Mouse (Mus musculus): ENCODE measurements around the gene Olfr727. TPM values are rescaled to one million over a fixed set of nuclear protein-coding genes. Genes with fewer than 3 reads are reported as not detected.

Gene Olfr727
- polyA plus RNA-seq (2012; rRNA removed) = not detected in 2 replicates

DNA sequence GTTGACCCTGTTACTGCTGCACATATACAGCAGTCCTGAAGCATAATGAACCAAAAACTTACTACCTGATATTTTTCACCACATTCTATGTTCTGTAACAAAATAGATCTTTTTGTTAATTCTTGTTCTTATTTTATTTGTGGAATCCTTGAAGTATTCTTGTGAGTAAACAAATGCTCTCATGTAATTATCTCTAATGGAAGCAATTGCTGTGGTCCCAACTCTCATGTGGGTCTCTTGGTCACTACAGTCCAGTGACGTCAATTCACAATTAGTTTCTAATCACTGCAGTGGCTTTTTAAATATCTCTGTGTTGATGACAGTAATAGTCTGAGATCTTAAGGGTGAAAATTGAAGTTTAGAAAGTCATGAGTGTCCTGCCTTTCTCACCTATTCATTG, at the start of gene Olfr727:
Gene Olfr727 (plus strand): TSS at position 301 of the 400 bp plus-strand sequence.
- Histone ChIP-seq H3K4me1 (ENCODE audit: control insufficient read depth, insufficient read depth, insufficient read length) (no peaks in the 10 kb centered on the region), H3K4me3 (ENCODE audit: extremely low read depth, insufficient read depth, insufficient read length) (no peak within 1 kb of the TSS), H3K27me3 (ENCODE audit: control insufficient read depth, insufficient read depth, low read length) (no peaks in the 10 kb centered on the region), H3K36me3 (ENCODE audit: control insufficient read depth, insufficient read depth, low read length) (no peaks in the 10 kb centered on the region), H3K27ac (ENCODE audit: insufficient read depth, low read length) (no peak within 1 kb of the TSS)
- 83% methylated on average over 1 of the region's 1 CpGs for WGBS
- TF ChIP-seq CTCF (IDR thresholded peaks at IDR 0.05; ENCODE audit: extremely low read depth, insufficient read depth, insufficient read length, insufficient replicate concordance) (no peak), POLR2A (IDR thresholded peaks at IDR 0.05; ENCODE audit: low read depth, low read length) (no peak)
- no peak for DNase-seq (ENCODE audit: low read depth in 1 of 2, low spot score in 2 of 2)

DNA sequence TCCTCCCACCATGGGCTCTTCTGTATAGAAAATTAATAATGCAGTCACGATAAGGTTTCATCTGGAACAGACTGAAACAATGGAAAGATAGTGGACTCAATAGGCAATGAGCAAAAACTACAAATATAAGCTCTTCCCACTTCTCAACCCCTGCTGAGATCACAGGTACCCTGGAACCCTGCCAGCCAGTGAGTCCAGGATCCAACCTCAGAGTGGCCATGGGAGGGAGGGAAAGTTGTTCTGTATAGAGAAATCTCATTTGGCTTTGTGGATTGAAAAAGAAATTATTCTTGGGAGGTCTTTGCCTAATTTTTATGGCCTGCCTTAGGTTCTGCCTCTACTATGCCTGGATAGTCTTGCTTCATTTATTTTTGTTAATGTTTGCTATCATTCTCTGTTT, 32.1 kb upstream of the Olfr727 start, which contains the start of gene Olfr726:
Gene Olfr726 (minus strand): TSS at position 101 of the 400 bp plus-strand sequence.
- H3K27me3 ChIP-seq (ENCODE audit: control insufficient read depth, insufficient read depth, low read length) = no peaks in the 10 kb centered on the region
- no peak within 1 kb of the TSS for H3K4me3 ChIP-seq (ENCODE audit: extremely low read depth, insufficient read depth, insufficient read length)
- TF ChIP-seq POLR2A (IDR thresholded peaks at IDR 0.05; ENCODE audit: low read depth, low read length) = no peak
- 71% methylated on average over 1 of the region's 1 CpGs for WGBS
- DNase-seq (ENCODE audit: low read depth in 1 of 2, low spot score in 2 of 2) = no peak
- no peaks in the 10 kb centered on the region for H3K4me1 ChIP-seq (ENCODE audit: control insufficient read depth, insufficient read depth, insufficient read length)
- no peaks in the 10 kb centered on the region for H3K36me3 ChIP-seq (ENCODE audit: control insufficient read depth, insufficient read depth, low read length)
- no peak within 1 kb of the TSS for H3K27ac ChIP-seq (ENCODE audit: insufficient read depth, low read length)

DNA sequence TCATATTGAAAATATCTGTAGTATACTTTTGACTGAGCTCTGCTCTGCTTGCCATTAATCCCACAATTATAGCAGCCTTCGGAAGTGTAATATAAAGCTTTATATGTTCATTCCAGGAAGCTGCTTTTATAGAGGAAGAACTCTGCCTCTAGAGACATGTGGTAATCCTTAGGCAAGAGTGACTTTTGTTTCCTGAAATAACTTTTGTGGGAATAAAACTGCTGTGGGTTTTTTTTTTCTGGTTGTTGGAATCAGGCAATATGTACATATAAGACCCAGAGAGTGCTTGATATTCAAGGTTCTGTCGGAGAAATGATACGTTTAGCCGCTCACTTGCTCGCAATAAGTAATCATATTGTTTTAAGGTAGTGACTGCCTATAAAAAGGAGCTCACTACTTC, 19.6 kb downstream of the Olfr727 start, which contains the start of gene Olfr728:
Gene Olfr728 (minus strand): TSS at position 101 of the 400 bp plus-strand sequence.
- no peak within 1 kb of the TSS for H3K27ac ChIP-seq (ENCODE audit: insufficient read depth, low read length)
- DNase-seq (ENCODE audit: low read depth in 1 of 2, low spot score in 2 of 2) = no peak
- 88% methylated on average over 5 of the region's 5 CpGs for WGBS
- no peaks in the 10 kb centered on the region for H3K4me1 ChIP-seq (ENCODE audit: control insufficient read depth, insufficient read depth, insufficient read length)
- H3K36me3 ChIP-seq (ENCODE audit: control insufficient read depth, insufficient read depth, low read length) = no peaks in the 10 kb centered on the region
- no peak within 1 kb of the TSS for H3K4me3 ChIP-seq (ENCODE audit: extremely low read depth, insufficient read depth, insufficient read length)
- no peaks in the 10 kb centered on the region for H3K27me3 ChIP-seq (ENCODE audit: control insufficient read depth, insufficient read depth, low read length)
- TF ChIP-seq POLR2A (IDR thresholded peaks at IDR 0.05; ENCODE audit: low read depth, low read length) (no peak), CTCF (IDR thresholded peaks at IDR 0.05; ENCODE audit: extremely low read depth, insufficient read depth, insufficient read length, insufficient replicate concordance) (no peak)

DNA sequence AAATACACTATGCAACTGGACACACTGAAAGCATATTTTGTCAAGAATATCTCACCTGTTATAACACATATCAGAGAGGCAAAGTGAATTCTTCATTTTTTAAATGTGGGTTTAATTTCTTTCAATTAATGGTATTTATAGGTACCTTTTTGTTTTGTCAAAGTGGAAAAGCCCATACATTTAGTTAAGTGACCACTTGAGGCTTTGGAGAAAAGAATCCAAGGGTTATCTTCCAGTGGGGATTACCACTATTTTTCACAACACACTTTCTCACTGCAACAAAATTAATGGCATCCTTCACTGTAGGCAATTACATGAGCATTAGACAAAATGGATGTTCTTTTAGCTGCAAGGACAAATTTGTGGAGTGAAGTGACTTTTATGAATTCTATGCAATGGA, 29.8 kb downstream of the Olfr727 start, which contains the start of gene Olfr729:
Gene Olfr729 (minus strand): TSS at position 101 of the 400 bp plus-strand sequence.
- H3K4me1 ChIP-seq (ENCODE audit: control insufficient read depth, insufficient read depth, insufficient read length) = no peaks in the 10 kb centered on the region
- no peak within 1 kb of the TSS for H3K4me3 ChIP-seq (ENCODE audit: extremely low read depth, insufficient read depth, insufficient read length)
- H3K27ac ChIP-seq (ENCODE audit: insufficient read depth, low read length) = no peak within 1 kb of the TSS
- DNase-seq (ENCODE audit: low read depth in 1 of 2, low spot score in 2 of 2) = no peak
- TF ChIP-seq POLR2A (IDR thresholded peaks at IDR 0.05; ENCODE audit: low read depth, low read length) = no peak
- TF ChIP-seq CTCF (IDR thresholded peaks at IDR 0.05; ENCODE audit: extremely low read depth, insufficient read depth, insufficient read length, insufficient replicate concordance) = no peak
- no peaks in the 10 kb centered on the region for H3K27me3 ChIP-seq (ENCODE audit: control insufficient read depth, insufficient read depth, low read length)
- no peaks in the 10 kb centered on the region for H3K36me3 ChIP-seq (ENCODE audit: control insufficient read depth, insufficient read depth, low read length)

Other genes with a start within 250 kb of the Olfr727 start
- gene Olfr722, start 221.2 kb upstream of the Olfr727 start, polyA plus RNA-seq (2012; rRNA removed) = not detected in 2 replicates
- not detected in 2 replicates for gene Olfr723, start 191.4 kb upstream of the Olfr727 start, polyA plus RNA-seq (2012; rRNA removed)
- gene Olfr724, start 159.9 kb upstream of the Olfr727 start, polyA plus RNA-seq (2012; rRNA removed) = not detected in 2 replicates
- gene Olfr725, start 82.8 kb upstream of the Olfr727 start, polyA plus RNA-seq (2012; rRNA removed) = not detected in 2 replicates
- gene Olfr726, start 32.2 kb upstream of the Olfr727 start, polyA plus RNA-seq (2012; rRNA removed) = not detected in 2 replicates
- gene Olfr728, start 19.5 kb downstream of the Olfr727 start, polyA plus RNA-seq (2012; rRNA removed) = not detected in 2 replicates
- gene Olfr729, start 29.7 kb downstream of the Olfr727 start, polyA plus RNA-seq (2012; rRNA removed) = not detected in 2 replicates
- not detected in 2 replicates for gene Olfr730, start 65.0 kb downstream of the Olfr727 start, polyA plus RNA-seq (2012; rRNA removed)
- not detected in 2 replicates for gene Olfr731, start 118.7 kb downstream of the Olfr727 start, polyA plus RNA-seq (2012; rRNA removed)
- gene Olfr732, start 161.0 kb downstream of the Olfr727 start, polyA plus RNA-seq (2012; rRNA removed) = not detected in 2 replicates
- gene Olfr733, start 178.3 kb downstream of the Olfr727 start, polyA plus RNA-seq (2012; rRNA removed) = not detected in 2 replicates
- not detected in 2 replicates for gene Olfr734, start 203.6 kb downstream of the Olfr727 start, polyA plus RNA-seq (2012; rRNA removed)
- gene Olfr735, start 225.7 kb downstream of the Olfr727 start, polyA plus RNA-seq (2012; rRNA removed) = not detected in 2 replicates
- 2.9 and 3.2 TPM in 2 replicates for gene Tlr11, start 234.7 kb downstream of the Olfr727 start, polyA plus RNA-seq (2012; rRNA removed)

Data from spleen, adult 2 months (tissue).